ENCODE assay signal across 11 mouse cellular contexts in genomic region chr10:50881476-50882069, GRCm38 (mm10). TPM values are rescaled to one million over a fixed set of nuclear protein-coding genes. Genes with fewer than 3 reads are reported as not detected.
DNase-seq lines count a peak whose midpoint lies in the region; ATAC-seq lines count a peak whose summit lies in the region.
"Had no signal": no experiment of that assay in that cellular context is flagged by ENCODE, and none has a peak within 500 bp of the region (broad histone marks: within the 10 kb centered on the region; RNA-seq: fewer than 3 reads in every experiment).

No protein-coding gene starts in this region.

- DNase-seq in forebrain, embryonic 11.5 days (ENCODE audit: low spot score): no peak
- no peak for DNase-seq in forebrain, embryonic 10.5 days (ENCODE audit: extremely low spot score, low spot score)
- peak; percentile 21 for DNase-seq in lung, postnatal 10 days
- DNase-seq in lung, postnatal 4 days: no peak
- peak; percentile 57 for DNase-seq in retina, postnatal 1 day
- no peak for DNase-seq in urinary bladder, adult 2 months (ENCODE audit: low spot score)
- no peak for DNase-seq in natural killer cell, adult 2 months (ENCODE audit: low spot score in 2 of 2)
- DNase-seq: heart, postnatal 36 days; lung, postnatal 36 days; right cerebral cortex, postnatal 25 days had no signal

- no peak overlapping the region for H3K27ac ChIP-seq in forebrain, embryonic 11.5 days (ENCODE audit: low read depth, low read length)
- H3K27ac ChIP-seq in forebrain, embryonic 10.5 days: no peak overlapping the region
- no peak overlapping the region for H3K27ac ChIP-seq in forebrain, embryonic 13.5 days

- peak; percentile 46; the same call in 1 of the 2 replicates for ATAC-seq in forebrain, embryonic 11.5 days (replicated peaks; ENCODE audit: low FRiP score)
- ATAC-seq in forebrain, embryonic 13.5 days: peak; percentile 36; the same call in 1 of the 2 replicates

- H3K27me3 ChIP-seq in forebrain, embryonic 11.5 days (ENCODE audit: control insufficient read depth, insufficient read depth, low read length): no peaks in the 10 kb centered on the region
- H3K27me3 ChIP-seq in forebrain, embryonic 10.5 days (ENCODE audit: poor library complexity, severe bottlenecking): peaks cover 10% of the 10 kb centered on the region; the same call in 1 of the 2 replicates
- H3K27me3 ChIP-seq in forebrain, embryonic 13.5 days: no peaks in the 10 kb centered on the region

- no peaks in the 10 kb centered on the region for H3K36me3 ChIP-seq in forebrain, embryonic 11.5 days (ENCODE audit: control insufficient read depth, insufficient read depth, low read length)
- H3K36me3 ChIP-seq in forebrain, embryonic 10.5 days (replicated peaks): no peaks in the 10 kb centered on the region
- H3K36me3 ChIP-seq in forebrain, embryonic 13.5 days (ENCODE audit: poor library complexity, severe bottlenecking): no peaks in the 10 kb centered on the region

- H3K4me2 ChIP-seq in forebrain, embryonic 11.5 days (ENCODE audit: low read depth, low read length, severe bottlenecking): no peak overlapping the region
- H3K4me2 ChIP-seq in forebrain, embryonic 13.5 days: no peak overlapping the region

- H3K9ac ChIP-seq in forebrain, embryonic 11.5 days (ENCODE audit: low read length): no peak overlapping the region
- no peak overlapping the region for H3K9ac ChIP-seq in forebrain, embryonic 13.5 days

- 13% methylated on average over 2 of the region's 2 CpGs for WGBS in forebrain, embryonic 11.5 days
- WGBS in forebrain, embryonic 10.5 days: 42% methylated on average over 2 of the region's 2 CpGs
- WGBS in forebrain, embryonic 13.5 days: 29% methylated on average over 2 of the region's 2 CpGs

- H3K4me1 ChIP-seq in forebrain, embryonic 11.5 days (replicated peaks; ENCODE audit: control insufficient read depth, insufficient read depth, low read length): no peaks in the 10 kb centered on the region
- no peaks in the 10 kb centered on the region for H3K4me1 ChIP-seq in forebrain, embryonic 10.5 days
- no peaks in the 10 kb centered on the region for H3K4me1 ChIP-seq in forebrain, embryonic 13.5 days

- H3K9me3 ChIP-seq in forebrain, embryonic 11.5 days (ENCODE audit: control insufficient read depth, low read length): no peaks in the 10 kb centered on the region
- no peaks in the 10 kb centered on the region for H3K9me3 ChIP-seq in forebrain, embryonic 10.5 days
- H3K9me3 ChIP-seq in forebrain, embryonic 13.5 days (replicated peaks): no peaks in the 10 kb centered on the region

- H3K4me3 ChIP-seq in forebrain, embryonic 11.5 days (ENCODE audit: low read depth, low read length): no peak overlapping the region
- no peak overlapping the region for H3K4me3 ChIP-seq in forebrain, embryonic 10.5 days
- no peak overlapping the region for H3K4me3 ChIP-seq in forebrain, embryonic 13.5 days

RNA-seq across cellular contexts. Expression of gene Sim1, which starts 13.0 kb away (rescaled TPM):
- 4.3 and 4.8 TPM in 2 replicates for polyA plus RNA-seq in forebrain, embryonic 11.5 days (2014; fragmentation: Nextera tagmentation; extraction: Ambion mirVana)
- 0.86 and 1.8 TPM in 2 replicates for polyA plus RNA-seq in forebrain, embryonic 10.5 days (2016; fragmentation: Nextera tagmentation; extraction: Ambion mirVana)
- polyA plus RNA-seq in forebrain, embryonic 13.5 days (2015; fragmentation: Nextera tagmentation; extraction: Ambion mirVana): 2.0 and 7.6 TPM in 2 replicates
- polyA plus RNA-seq in urinary bladder, adult 2 months (2012; rRNA removed): not detected in 2 replicates

Comparison
In these comparisons a context has a peak if more than half of its experiments do, and no peak if none do; other contexts are left out.
1. DNase-seq: peak in lung, postnatal 10 days (single experiment) and retina, postnatal 1 day (single experiment); none in forebrain, embryonic 11.5 days (single experiment), forebrain, embryonic 10.5 days (single experiment), lung, postnatal 4 days (0 of 2), urinary bladder, adult 2 months (single experiment) and natural killer cell, adult 2 months (0 of 2).